Mouse (Mus musculus) adrenal gland, postnatal 4 days (tissue): Measurements from ENCODE around the gene Klra1. TPM values are rescaled to one million over a fixed set of nuclear protein-coding genes. Genes with fewer than 3 reads are reported as not detected.
"Not testable (repeated sequence)": the region's sequence is repeated elsewhere in the genome, so short reads cannot be mapped to it uniquely, and the experiment has no call there.

Experiments used
- DNase-seq, 2 experiments: peaks; one replicate each; pipeline ENCODE4 v3.0.0; 2021 to 2022; ENCODE audit warnings: low spot score in 2 of 2, mixed read lengths in 2 of 2
- long read RNA-seq, 2 experiments: library from polyadenylated mRNA; stranded (forward); transcript quantifications; one replicate each; pipeline ENCODE4 v2.0.0; 2021
- total RNA-seq, 2 experiments: library from RNA; stranded (reverse); gene quantifications; 2 replicates each; pipeline ENCODE4 v1.2.3; 2021

The Klra1 gene
- total RNA-seq: not detected
- long read RNA-seq, experiment 1: 0 reads
- long read RNA-seq, experiment 2: 0 reads

DNA sequence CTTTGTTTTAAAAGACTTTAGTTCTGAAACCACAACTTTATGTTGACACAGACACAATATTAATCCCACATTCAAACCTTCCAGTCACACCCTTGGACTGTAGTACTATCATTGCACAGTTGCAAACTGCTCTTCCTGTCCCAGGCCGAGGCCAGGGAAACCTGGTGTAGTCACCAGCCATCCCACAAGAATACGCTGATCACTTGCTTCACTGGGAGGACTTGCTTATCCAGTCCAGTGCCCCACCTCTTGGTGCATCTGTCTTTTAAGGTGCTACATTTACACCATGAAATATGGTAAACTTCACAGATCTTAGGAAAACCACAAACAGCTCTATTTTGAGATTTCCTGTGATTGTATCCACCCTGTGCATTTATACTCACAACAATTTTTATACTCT lies at the start of gene Klra1:
Klra1 (minus strand) TSS at position 125 of the 400 bp plus-strand sequence.
- DNase-seq: no peak

DNA sequence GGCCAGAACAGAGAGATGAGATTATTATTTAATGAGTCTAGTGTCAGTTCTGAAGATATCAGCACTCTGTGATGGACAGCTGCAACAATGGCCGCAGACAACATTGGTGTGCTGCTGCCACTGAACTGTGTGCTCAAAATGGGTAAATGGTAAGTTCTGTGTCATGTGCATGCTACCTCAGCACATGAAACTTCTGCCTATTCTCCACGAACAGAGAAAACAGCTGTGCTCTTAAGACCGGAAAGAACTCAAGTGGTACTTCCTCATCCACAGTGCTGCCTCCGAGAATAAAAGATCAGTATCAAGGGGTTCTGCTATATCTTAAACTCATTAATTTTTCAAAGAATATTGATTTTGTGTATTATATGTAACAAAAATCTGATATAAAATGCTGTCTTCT lies 42.8 kb upstream of the Klra1 start:
- no peak for DNase-seq

DNA sequence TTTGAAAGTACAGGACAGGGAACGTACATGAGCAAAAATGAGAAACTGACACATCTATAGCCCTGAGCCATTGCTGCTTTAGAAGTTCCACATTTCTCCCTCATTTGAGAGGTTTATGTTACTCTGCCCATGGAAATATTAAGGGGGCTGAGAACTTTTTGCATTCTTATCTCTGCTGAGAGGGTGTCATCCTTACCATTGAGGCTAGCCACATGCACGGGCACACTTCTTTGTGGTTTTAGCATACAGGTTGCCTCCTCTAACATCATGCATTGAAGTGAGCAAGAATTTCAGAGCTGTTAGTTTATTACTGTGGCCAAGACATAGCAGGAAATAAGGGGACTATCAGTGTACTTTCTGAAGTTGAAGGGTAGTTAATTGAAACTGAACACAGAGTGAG lies 32.5 kb upstream of the Klra1 start:
- no peak for DNase-seq

DNA sequence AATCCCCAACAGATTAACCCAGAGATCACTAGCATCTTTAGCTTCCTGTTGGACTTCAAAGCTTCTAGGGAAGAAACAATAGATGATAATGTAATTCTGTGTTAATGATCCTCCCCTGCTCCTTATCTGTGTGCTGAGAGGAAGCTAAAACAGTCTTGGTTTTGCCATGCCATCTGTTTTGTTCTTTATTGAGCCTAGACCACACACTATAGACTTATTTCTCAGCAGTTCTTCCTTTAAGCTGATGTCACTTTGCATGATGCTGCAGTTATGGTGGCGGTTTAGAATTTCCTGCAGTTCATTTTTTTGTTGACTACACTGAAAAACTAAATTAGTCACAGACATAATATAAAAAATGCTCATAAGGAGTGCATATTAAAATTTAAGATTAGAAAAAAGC lies 18.2 kb upstream of the Klra1 start:
- DNase-seq: no peak

DNA sequence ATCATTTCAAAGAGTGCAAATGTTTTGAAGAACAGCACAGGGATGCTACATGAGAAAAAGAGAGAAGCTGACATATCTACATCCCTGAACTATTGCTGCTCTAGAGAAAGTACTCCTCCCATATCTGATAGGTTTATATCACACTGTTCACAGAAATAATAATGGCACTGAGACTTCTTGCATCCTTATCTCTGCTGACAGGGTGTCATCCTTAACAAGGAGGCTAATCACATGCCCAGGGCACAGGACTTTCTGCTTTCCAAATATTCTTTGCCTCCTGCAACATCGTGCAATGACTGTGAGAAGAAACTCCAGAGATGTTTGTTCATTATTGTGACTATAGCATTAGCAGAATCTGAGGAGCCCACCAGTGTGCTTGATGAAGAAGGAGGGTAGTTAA lies 871 bp downstream of the Klra1 start:
- no peak for DNase-seq

DNA sequence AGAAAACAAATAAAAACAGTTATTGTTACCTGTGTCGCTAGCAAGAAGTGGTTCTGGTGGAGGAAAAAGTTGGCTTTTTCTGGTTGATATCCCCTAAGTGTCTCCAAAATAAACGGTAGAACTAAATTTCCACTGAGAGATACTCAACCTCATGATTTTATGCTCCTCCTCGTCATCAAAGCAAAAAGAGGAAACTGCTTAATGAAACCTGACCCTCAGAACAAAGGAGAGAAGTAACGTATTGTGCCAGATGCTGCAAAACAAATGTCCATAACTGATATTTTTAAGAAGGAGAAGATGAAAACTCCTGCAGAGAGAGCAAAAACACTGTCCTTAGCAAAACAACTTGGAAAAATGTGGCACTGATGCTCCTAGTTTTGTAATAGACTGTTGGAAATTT lies 4.3 kb downstream of the Klra1 start:
- no peak for DNase-seq

DNA sequence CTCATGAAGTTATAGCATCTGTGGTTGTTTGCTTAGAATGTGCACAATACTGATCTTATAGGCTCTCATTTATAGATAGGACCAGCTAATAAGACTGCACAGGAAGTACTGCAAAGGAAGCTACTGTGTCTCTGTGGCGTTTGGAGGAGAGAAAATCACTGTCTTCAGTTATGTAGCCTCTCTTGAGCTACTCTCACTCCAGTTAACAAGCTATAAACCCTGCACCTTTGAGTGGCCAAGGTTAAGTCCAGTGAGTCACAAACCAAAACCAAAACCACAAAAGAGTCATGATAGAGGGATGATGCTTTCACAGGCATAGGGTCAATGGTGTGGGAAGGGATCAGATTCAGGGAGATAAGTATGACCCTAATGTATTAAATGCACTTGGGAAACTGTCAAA lies 41.3 kb downstream of the Klra1 start:
- not testable (repeated sequence) for DNase-seq

DNA sequence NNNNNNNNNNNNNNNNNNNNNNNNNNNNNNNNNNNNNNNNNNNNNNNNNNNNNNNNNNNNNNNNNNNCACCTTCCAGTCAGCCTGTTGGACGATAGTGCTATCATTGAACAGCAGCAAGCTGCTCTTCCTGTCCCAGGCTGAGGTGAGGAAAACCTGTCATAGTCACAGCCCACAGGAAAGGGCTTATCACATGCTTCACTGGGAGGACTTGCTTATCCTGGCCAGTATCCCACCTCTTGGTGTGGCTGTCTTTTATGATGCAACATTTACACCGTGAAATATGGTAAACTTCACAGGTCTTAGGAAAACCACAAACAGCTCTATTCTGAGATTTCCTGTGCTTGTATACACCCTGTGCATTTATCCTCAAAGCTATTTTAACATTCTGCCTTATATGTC lies 44.7 kb downstream of the Klra1 start:
- not testable (repeated sequence) for DNase-seq

DNA sequence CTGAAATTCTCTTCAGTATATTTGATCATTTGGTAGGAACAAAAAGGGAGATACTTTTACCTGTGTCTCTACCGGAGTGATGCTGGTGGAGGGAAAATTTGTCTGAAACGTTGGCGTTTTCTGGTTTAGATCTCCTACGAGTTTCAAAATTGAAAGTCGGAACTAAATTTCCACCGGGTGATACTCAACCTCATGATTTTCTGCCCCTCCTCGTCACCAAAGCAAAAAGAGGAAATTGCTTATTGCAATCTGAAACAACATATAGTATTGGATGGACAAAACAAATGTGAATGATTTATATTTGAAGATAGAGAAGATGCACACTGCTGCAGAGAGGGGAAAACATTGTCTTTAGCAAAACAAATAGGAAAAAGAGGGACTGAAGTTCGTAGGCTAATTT lies 49.3 kb downstream of the Klra1 start, which contains the start of gene Klra3:
Klra3 (minus strand) TSS at position 164 of the 400 bp plus-strand sequence.
- DNase-seq: no peak

Other genes with a start within 250 kb of the Klra1 start
- not detected for gene Klra9, start 193.8 kb downstream of the Klra1 start, total RNA-seq
- gene Klra7, start 153.6 kb downstream of the Klra1 start, total RNA-seq: not detected
- gene Klra10, start 104.9 kb downstream of the Klra1 start, total RNA-seq: not detected
- gene Klra3, start 49.3 kb downstream of the Klra1 start, total RNA-seq: not detected